Mouse (Mus musculus) lung, adult 2 months (tissue): ENCODE results near the gene Pcyt1a. TPM values are rescaled to one million over a fixed set of nuclear protein-coding genes. Genes with fewer than 3 reads are reported as not detected.

Experiments used
- DNase-seq: peaks from one replicate; pipeline ENCODE4 v3.0.0; 2022
- H3K4me1 ChIP-seq: fragments of 200-500 bp; 2 replicates; pipeline ENCODE4 v1.6.1; 2011; ENCODE audit warnings: low read length; ENCODE audit not compliant: control insufficient read depth, insufficient read depth
- H3K4me3 ChIP-seq: fragments of 200-500 bp; replicated peaks from 2 replicates; pipeline ENCODE3; 2011; ENCODE audit warnings: low read depth, mild to moderate bottlenecking, control low read depth, low read length; ENCODE audit errors: extremely low read depth
- CTCF ChIP-seq: fragments of 200-500 bp; IDR thresholded peaks from 2 replicates; pipeline ENCODE4 v1.5.1; 2011; ENCODE audit warnings: mild to moderate bottlenecking, low read length, control low read depth; ENCODE audit not compliant: insufficient read depth
- POLR2A ChIP-seq: fragments of 200-500 bp; IDR thresholded peaks from 2 replicates; pipeline ENCODE4 v1.6.1; 2011; ENCODE audit warnings: low read depth, mild to moderate bottlenecking, control low read depth, low read length, borderline replicate concordance; ENCODE audit errors: extremely low read depth
- WGBS: fragments of 180-500 bp; shearing (Covaris S2); methylation state at CpG from one replicate; pipeline ENCODE4 v1.1.7; 2018; 5-methylcytosine and 5-hydroxymethylcytosine counted together
- polyA plus RNA-seq: library from polyadenylated mRNA; depleted of rRNA; stranded (reverse); fragments of >200 nt; gene quantifications from 2 replicates; pipeline ENCODE4 v1.2.3, GENCODE M21; 2012

The Pcyt1a gene
- polyA plus RNA-seq, 1 experiment = 55.2 TPM

DNA sequence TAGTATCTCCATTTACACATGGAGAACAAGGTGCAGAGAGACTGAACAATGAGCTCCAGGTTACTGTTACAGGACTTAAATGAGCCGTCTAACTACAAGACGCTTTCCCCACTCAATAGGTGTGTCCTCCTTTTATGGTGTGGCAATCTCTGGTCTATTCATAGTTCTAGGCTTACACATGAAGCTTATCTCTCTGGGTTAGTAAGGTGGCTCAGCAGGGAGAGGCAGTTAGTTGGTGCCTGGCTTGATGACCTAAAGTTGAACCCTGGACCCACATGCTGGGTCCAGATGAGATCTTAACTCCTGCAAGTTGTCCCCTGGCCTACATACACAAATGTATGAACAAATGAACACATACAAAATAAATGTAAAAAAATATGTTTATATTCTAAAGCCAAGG lies 32.7 kb downstream of the Pcyt1a start:
- H3K4me1 ChIP-seq = no peaks in the 10 kb centered on the region
- DNase-seq = no peak
- no peak for TF ChIP-seq CTCF
- no peak for TF ChIP-seq POLR2A

DNA sequence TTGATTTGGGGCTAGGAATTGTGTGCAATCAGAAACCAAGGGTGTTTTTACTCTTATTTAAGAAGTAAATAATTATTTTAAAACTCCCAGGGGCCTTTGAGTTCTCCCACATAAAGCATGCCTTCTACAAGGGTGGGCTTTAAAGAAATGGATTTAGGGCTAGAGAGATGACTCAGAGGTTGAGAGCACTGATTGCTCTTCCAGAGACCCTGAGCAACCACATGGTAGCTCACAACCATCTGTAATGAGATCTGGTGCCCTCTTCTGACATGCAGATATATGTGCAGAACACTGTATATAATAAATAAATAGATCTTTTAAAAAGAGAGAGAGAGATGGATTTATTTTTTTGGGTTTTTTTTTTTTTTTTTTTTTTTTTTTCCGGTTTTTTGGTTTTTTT lies 34.2 kb downstream of the Pcyt1a start:
- no peak overlapping the region for H3K4me3 ChIP-seq
- 0% methylated on average over 1 of the region's 1 CpGs for WGBS
- H3K4me1 ChIP-seq = no peaks in the 10 kb centered on the region
- no peak for TF ChIP-seq CTCF
- no peak for TF ChIP-seq POLR2A
- no peak for DNase-seq

More for the DNA sequence above, 32.7 kb downstream of the Pcyt1a start:
- H3K4me3 ChIP-seq = no peak overlapping the region
- 86% methylated on average over 2 of the region's 2 CpGs for WGBS

DNA sequence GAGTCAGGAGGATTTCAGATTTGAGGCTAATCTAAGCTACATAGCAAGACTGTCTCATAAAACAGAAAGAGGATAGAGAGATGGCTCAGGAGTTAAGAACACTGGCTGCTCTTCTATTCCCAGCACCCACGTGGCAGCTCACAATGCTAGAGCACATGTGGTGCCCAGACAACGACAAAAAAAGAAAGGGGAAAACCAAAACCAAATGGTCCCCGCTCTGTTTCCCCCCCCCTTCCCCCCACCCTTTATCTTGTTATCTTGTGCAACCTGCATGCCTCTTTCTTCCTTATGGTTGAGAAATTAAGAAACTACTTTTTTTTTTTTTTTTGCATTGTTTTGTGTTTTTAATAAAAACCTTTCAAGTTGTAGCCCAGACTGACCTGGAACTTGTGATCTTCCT lies 37.8 kb downstream of the Pcyt1a start:
- Histone ChIP-seq H3K4me1 (no peaks in the 10 kb centered on the region), H3K4me3 (no peak overlapping the region)
- 69% methylated on average over 3 of the region's 3 CpGs for WGBS
- no peak for DNase-seq
- TF ChIP-seq POLR2A = no peak
- TF ChIP-seq CTCF = no peak

DNA sequence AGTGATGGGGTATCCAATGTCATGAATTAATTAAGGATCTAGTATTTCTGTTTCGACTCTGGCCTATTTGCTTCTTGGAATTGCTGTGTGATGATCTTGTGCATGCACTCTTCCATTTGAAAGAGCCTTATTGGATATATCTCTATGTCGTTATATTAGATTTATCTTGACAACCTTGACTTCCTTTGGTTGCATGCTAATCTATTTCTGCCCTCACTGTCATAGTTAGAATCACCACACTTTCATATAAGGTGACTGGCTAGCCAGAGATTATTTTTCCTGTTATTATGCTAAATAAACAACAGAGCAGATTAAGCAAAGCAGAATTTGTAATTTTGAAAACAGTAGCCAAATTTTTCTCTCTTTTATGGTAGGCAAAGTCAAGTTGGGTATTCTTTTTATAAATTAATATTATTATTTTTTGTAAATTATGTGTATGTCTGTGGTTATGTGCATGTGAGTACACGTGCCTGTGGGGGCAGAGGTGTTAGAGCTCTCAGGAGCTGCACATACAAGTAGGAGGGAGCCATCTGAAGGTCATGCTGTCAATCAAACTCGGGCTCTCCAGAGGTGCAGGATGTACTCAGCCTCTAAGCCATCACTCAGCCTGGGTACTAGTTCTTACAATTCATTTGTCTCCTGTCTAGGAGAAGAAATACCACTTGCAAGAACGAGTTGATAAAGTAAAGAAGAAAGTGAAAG lies 38.8 kb downstream of the Pcyt1a start:
- no peak for TF ChIP-seq CTCF
- no peak for TF ChIP-seq POLR2A
- no peak overlapping the region for H3K4me3 ChIP-seq
- H3K4me1 ChIP-seq = no peaks in the 10 kb centered on the region
- 67% methylated on average over 5 of the region's 5 CpGs for WGBS
- DNase-seq = no peak

DNA sequence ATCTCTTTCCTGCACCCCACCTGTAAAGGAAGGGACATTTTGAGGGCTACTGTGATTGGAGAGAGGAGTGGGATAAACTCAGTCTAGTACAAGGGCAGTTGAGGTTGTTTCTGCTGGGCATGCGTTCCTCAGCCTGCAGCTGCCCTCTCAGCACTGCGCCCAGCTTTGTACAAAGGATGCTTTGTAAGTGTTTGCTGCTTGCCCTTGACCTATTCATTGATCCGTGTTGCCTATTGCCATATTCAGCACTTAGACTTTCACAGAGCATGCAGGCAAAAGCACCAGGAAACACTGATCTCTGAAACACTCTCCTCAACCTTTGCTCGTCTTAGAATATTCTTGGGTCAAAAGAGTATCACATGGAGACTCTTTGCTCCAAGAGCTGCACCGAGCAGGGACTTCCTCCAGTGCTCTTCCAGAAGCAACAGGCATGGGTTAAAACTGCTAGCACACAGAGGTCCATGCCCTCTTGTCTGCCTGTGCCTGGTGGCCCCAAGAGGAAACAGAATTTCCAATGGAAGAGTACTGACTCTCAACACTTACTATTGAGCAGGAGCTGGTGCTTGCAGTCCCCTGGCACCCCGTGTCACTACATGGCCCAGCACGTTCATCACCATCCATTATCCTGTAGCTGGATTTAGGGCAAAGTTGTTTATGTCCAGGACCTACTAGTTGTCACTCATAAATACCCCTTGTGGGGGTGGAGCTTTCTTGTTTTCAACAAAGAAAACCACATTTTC lies 41.7 kb downstream of the Pcyt1a start:
- 85% methylated on average over 7 of the region's 7 CpGs for WGBS
- Histone ChIP-seq H3K4me1 (no peaks in the 10 kb centered on the region), H3K4me3 (no peak overlapping the region)
- TF ChIP-seq CTCF = no peak
- TF ChIP-seq POLR2A = no peak
- DNase-seq = no peak

DNA sequence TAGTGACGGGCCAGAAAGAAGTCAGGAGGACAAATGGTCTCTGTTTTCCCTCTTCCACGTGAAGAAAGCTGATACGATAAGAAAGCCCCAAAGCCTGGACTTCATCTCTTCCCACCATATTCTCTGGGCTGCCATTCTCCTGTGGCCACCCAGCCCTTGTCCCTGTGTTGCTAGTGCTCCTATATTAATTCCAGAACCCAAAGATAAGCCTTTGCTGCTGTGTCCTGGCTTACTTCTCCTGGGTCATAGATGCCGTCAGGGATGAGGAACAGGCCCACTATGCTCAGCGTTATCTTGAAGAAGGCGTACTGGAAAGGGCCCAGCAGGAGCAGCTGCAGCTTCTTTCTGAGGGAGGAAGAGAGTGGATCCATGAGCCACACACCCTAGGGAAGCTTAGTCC lies 46.6 kb downstream of the Pcyt1a start:
- H3K4me3 ChIP-seq = no peak overlapping the region
- WGBS = 75% methylated on average over 6 of the region's 6 CpGs
- no peaks in the 10 kb centered on the region for H3K4me1 ChIP-seq
- TF ChIP-seq CTCF (no peak), POLR2A (no peak)
- no peak for DNase-seq

DNA sequence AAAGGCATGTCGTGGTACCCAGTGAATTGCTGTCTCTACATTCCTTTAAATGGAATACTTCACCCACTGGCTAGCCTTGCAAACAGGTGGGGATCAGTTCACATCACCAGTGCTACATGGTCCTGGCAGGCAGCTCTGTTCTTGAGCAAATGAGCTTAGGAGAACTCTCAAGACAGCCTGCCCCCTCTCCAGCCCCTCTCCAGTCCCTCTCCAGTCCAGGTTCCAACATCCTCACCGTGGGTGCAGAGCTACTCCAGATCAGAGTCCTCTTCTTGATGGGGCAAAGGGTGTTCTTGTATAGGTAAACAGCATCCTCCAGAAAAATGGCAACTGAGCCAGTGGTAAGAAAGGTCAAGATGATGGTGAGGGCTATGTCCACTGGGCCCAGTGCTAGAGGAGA lies 48.7 kb downstream of the Pcyt1a start:
- Histone ChIP-seq H3K4me1 (no peaks in the 10 kb centered on the region), H3K4me3 (no peak overlapping the region)
- 43% methylated on average over 2 of the region's 2 CpGs for WGBS
- TF ChIP-seq POLR2A (no peak), CTCF (no peak)
- peak; percentile 19 for DNase-seq

DNA sequence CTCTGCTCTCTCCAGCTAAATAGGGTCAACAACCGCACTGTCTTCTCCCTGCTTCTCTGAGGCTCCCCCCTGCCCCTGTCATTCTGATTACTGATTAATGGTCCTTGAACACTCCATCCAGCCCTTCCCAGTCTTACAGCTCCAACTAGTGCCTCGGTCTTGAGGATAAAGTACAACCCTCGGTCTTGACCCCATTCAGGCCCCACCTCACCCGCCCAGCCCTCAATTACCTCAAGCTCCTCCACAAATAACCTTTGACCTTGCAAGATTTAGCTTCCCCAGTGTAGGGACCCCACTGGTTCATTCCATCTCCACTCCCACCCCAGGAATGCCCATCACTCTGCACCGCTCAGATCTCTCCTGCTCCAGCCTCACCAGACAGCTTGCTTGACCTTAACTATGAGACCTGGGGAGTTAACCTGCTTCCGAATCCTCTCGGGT lies 53.7 kb downstream of the Pcyt1a start:
- 40% methylated on average over 7 of the region's 7 CpGs for WGBS
- Histone ChIP-seq H3K4me1 (no peaks in the 10 kb centered on the region), H3K4me3 (no peak overlapping the region)
- TF ChIP-seq POLR2A (no peak), CTCF (no peak)
- no peak for DNase-seq

DNA sequence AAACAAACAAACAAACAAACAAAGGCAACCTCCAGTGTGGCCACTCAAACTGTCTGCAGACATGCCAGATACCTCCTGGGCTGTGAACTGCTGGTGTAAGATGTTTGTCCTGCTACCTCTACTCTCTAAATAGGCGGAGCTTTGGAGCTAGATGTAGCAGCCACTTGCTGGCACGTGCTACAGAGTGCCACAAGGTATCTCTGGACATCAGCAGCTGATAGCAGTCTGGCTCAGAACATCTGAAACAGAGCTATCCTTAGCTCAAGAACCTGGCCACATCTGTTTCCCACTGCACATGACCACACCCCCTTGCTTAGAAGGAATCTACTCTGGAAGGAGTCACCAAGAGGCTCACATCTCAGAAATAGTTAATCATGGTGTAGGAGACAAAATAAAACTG lies 54.5 kb downstream of the Pcyt1a start:
- H3K4me1 ChIP-seq = no peaks in the 10 kb centered on the region
- WGBS = 52% methylated on average over 2 of the region's 2 CpGs
- no peak for DNase-seq
- H3K4me3 ChIP-seq = no peak overlapping the region
- TF ChIP-seq POLR2A = no peak
- no peak for TF ChIP-seq CTCF

DNA sequence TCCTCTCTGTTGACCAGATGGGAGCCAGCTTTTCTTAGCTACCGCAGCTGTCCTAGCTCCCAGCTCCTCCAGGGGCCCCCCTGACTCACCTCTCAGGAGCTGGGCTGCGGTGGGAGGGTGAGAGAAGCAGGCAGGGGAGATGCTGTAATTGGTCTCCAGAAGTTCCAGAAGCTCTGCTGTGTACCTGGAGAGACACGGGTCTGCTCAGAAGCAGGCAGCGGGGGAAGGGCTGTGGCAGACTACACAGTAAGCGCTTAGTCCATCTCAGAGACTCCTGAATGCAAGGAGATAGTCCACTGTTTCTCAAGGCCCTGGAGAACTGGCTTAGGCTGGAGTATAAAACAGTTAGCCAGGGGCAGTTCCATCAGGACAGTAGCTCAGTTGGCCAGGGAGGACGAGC lies 55.3 kb downstream of the Pcyt1a start:
- DNase-seq = no peak
- H3K4me1 ChIP-seq = no peaks in the 10 kb centered on the region
- no peak overlapping the region for H3K4me3 ChIP-seq
- no peak for TF ChIP-seq CTCF
- no peak for TF ChIP-seq POLR2A
- 84% methylated on average over 6 of the region's 6 CpGs for WGBS
